Mouse (Mus musculus): ENCODE data around the gene Anxa7. TPM values are rescaled to one million over a fixed set of nuclear protein-coding genes. Genes with fewer than 3 reads are reported as not detected.
A peak's percentile ranks its signal among the peaks of the same experiment; 100 is the strongest.

Anxa7 gene
- total and polyA plus RNA-seq, 3 experiments = 33.6 to 107 (median 84.4) TPM

DNA sequence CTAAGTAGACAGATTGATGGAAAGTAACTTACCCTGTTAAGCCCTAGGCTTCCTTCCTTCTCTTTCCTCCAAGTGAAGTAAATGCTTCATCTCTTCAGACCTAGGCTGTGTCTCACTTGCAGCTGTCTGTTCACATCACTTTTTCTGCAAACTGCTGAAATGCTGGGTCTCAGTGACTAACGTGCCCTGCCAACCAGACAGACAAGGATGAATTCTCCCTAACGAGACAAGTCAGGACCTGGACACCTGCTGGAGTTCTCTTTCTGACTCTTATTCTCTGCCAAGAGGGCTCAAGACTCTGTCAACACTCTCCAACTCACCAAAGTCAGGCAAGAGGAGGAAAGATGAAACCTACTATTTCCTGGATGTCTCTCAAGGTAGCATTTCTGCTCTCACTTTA lies 16.7 kb upstream of the Anxa7 start, which contains the start of gene Mss51:
Mss51 (minus strand) TSS at position 299 of the 400 bp plus-strand sequence.
- H3K27me3 ChIP-seq (ENCODE audit: insufficient read depth, low read length) = no peaks in the 10 kb centered on the region

DNA sequence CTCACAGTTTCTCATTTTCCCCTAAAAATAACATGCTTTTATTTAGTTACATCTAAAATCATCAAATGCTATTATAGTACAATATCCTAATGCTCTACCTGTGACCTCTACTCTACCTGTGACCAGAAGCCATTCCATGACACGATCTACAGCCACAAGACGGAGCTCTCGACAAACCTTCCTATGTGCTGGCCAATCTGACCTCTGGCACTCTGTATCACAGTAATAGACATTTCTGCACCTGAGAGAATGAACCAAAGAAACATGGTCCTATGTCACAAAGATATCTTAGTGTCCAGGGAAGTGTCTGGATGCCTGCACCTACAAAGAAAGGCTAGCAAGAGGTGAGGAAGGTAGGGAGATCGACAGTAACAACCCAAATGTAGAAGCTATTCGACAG lies 6.1 kb upstream of the Anxa7 start:
- Histone ChIP-seq H3K4me3 (ENCODE audit: low read depth, low read length) (no peak overlapping the region), H3K4me1 (ENCODE audit: insufficient read depth, low read depth, low read length) (peaks cover 7% of the 10 kb centered on the region), H3K27me3 (ENCODE audit: insufficient read depth, low read length) (no peaks in the 10 kb centered on the region), H3K9me3 (replicated peaks) (no peaks in the 10 kb centered on the region), H3K36me3 (replicated peaks) (peaks cover 44% of the 10 kb centered on the region)
- no peak for ATAC-seq (ENCODE audit: extremely low read depth, insufficient number of reproducible peaks, low FRiP score, poor library complexity, severe bottlenecking)
- no peak for DNase-seq (ENCODE audit: low spot score)
- no peak for TF ChIP-seq CTCF (IDR thresholded peaks at IDR 0.05; ENCODE audit: low read depth, low read length)
- TF ChIP-seq GATA2 (IDR thresholded peaks at IDR 0.05; ENCODE audit: borderline replicate concordance, low read depth, low read length) = no peak
- TF ChIP-seq POLR2AphosphoS5 (IDR thresholded peaks at IDR 0.05; ENCODE audit: insufficient replicate concordance, low read depth, low read length) = no peak

More for the DNA sequence above, 16.7 kb upstream of the Anxa7 start, which contains the start of gene Mss51:
- H3K4me1 ChIP-seq (ENCODE audit: insufficient read depth, low read depth, low read length) = no peaks in the 10 kb centered on the region
- DNase-seq (ENCODE audit: low spot score) (no peak), ATAC-seq (ENCODE audit: extremely low read depth, insufficient number of reproducible peaks, low FRiP score, poor library complexity, severe bottlenecking) (no peak)
- H3K4me3 ChIP-seq (ENCODE audit: low read depth, low read length) = no peak within 1 kb of the TSS
- H3K36me3 ChIP-seq (replicated peaks) = peaks cover 52% of the 10 kb centered on the region
- H3K9me3 ChIP-seq (replicated peaks) = no peaks in the 10 kb centered on the region
- TF ChIP-seq CTCF (IDR thresholded peaks at IDR 0.05; ENCODE audit: low read depth, low read length) (no peak), TAL1 (conservative IDR thresholded peaks at IDR 0.05; ENCODE audit: low read depth, low read length) (no peak), GATA2 (IDR thresholded peaks at IDR 0.05; ENCODE audit: borderline replicate concordance, low read depth, low read length) (no peak), GATA1 (IDR thresholded peaks at IDR 0.05; ENCODE audit: borderline replicate concordance, low read length) (no peak), POLR2AphosphoS5 (IDR thresholded peaks at IDR 0.05; ENCODE audit: insufficient replicate concordance, low read depth, low read length) (no peak)

DNA sequence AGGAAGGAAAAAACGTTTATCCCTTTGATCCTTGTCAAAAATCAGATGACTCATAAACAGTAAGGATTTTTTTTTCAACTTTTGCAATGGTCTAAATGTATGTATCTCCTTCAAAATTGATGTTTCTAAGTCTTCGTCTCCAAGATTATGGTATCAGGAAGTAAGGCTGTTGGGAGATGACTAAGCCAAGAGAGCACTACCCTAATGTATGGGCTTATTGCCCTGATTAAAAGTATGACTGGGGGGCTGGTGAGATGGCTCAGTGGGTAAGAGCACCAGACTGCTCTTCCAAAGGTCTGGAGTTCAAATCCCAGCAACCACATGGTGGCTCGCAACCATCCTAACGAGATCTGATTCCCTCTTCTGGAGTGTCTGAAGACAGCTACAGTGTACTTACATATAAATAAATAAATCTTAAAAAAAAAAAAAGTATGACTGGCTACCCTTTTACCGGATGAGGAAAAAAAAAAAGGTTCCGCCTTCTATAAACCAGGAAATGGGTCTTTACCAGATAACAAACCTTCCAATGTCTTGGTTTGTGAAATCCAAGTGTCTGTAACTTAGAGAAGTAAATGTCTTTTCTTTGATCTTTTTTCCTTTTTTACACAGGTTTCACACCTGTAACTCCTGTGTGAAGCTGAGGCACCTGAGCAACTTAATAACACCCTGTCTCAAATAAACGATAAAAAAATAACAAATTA lies 2.3 kb upstream of the Anxa7 start:
- peaks cover 34% of the 10 kb centered on the region for H3K4me1 ChIP-seq (ENCODE audit: insufficient read depth, low read depth, low read length)
- no peaks in the 10 kb centered on the region for H3K27me3 ChIP-seq (ENCODE audit: insufficient read depth, low read length)
- no peak for TF ChIP-seq TAL1 (conservative IDR thresholded peaks at IDR 0.05; ENCODE audit: low read depth, low read length)
- TF ChIP-seq GATA2 (IDR thresholded peaks at IDR 0.05; ENCODE audit: borderline replicate concordance, low read depth, low read length) = no peak
- TF ChIP-seq CTCF (IDR thresholded peaks at IDR 0.05; ENCODE audit: low read depth, low read length) = no peak
- TF ChIP-seq GATA1 (IDR thresholded peaks at IDR 0.05; ENCODE audit: borderline replicate concordance, low read length) = no peak
- no peak for TF ChIP-seq POLR2AphosphoS5 (IDR thresholded peaks at IDR 0.05; ENCODE audit: insufficient replicate concordance, low read depth, low read length)
- H3K36me3 ChIP-seq (replicated peaks) = peaks cover 36% of the 10 kb centered on the region
- ATAC-seq (ENCODE audit: extremely low read depth, insufficient number of reproducible peaks, low FRiP score, poor library complexity, severe bottlenecking) = no peak
- no peak overlapping the region for H3K4me3 ChIP-seq (ENCODE audit: low read depth, low read length)
- DNase-seq (ENCODE audit: low spot score) = no peak
- no peaks in the 10 kb centered on the region for H3K9me3 ChIP-seq (replicated peaks)

- peak; percentile 58; the same call in 1 of the 2 replicates for ATAC-seq (ENCODE audit: extremely low read depth, insufficient number of reproducible peaks, low FRiP score, poor library complexity, severe bottlenecking)
Measured at GRCm38 (mm10) chr14:20481211-20481610, 1.3 kb upstream of the Anxa7 start.

DNA sequence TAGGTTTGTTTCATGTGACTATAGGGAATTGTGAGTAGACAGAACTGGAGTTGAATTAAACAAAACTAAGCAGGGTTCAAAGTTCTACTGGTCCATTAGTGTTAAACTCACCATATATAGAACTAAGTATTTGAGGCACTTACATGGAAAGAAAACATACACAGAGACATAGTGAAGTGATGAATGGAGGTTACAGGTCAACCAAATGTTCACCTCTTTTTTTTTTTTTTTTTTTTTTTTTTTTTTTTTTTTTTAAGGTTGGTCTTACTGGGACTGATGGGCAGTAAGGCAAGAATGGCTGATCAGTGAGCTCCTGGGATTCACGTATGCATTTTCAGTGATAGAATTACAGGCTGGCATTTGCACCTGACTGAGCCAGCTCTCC lies 254 bp upstream of the Anxa7 start:
- TF ChIP-seq CTCF (IDR thresholded peaks at IDR 0.05; ENCODE audit: low read depth, low read length) (no peak), GATA1 (IDR thresholded peaks at IDR 0.05; ENCODE audit: borderline replicate concordance, low read length) (no peak), TAL1 (conservative IDR thresholded peaks at IDR 0.05; ENCODE audit: low read depth, low read length) (no peak)
- peaks cover 37% of the 10 kb centered on the region for H3K4me1 ChIP-seq (ENCODE audit: insufficient read depth, low read depth, low read length)
- no peaks in the 10 kb centered on the region for H3K27me3 ChIP-seq (ENCODE audit: insufficient read depth, low read length)
- H3K9me3 ChIP-seq (replicated peaks) = no peaks in the 10 kb centered on the region
- ATAC-seq (ENCODE audit: extremely low read depth, insufficient number of reproducible peaks, low FRiP score, poor library complexity, severe bottlenecking) (no peak), DNase-seq (ENCODE audit: low spot score) (no peak)
- peak overlapping the region; percentile 84 for H3K4me3 ChIP-seq (ENCODE audit: low read depth, low read length)
- H3K36me3 ChIP-seq (replicated peaks) = peaks cover 43% of the 10 kb centered on the region

More at GRCm38 (mm10) chr14:20481211-20481610, 1.3 kb upstream of the Anxa7 start:
- H3K4me3 ChIP-seq (ENCODE audit: low read depth, low read length) = no peak overlapping the region; the same call in 1 of the 2 replicates
- H3K27me3 ChIP-seq (ENCODE audit: insufficient read depth, low read length) = no peaks in the 10 kb centered on the region
- TF ChIP-seq CTCF (IDR thresholded peaks at IDR 0.05; ENCODE audit: low read depth, low read length) = no peak
- no peak for TF ChIP-seq TAL1 (conservative IDR thresholded peaks at IDR 0.05; ENCODE audit: low read depth, low read length)
- no peak for TF ChIP-seq GATA1 (IDR thresholded peaks at IDR 0.05; ENCODE audit: borderline replicate concordance, low read length)
- TF ChIP-seq GATA2 (IDR thresholded peaks at IDR 0.05; ENCODE audit: borderline replicate concordance, low read depth, low read length) = no peak
- TF ChIP-seq POLR2AphosphoS5 (IDR thresholded peaks at IDR 0.05; ENCODE audit: insufficient replicate concordance, low read depth, low read length) = no peak
- DNase-seq (ENCODE audit: low spot score) = peak; percentile 43
- peaks cover 41% of the 10 kb centered on the region for H3K36me3 ChIP-seq (replicated peaks)
- H3K4me1 ChIP-seq (ENCODE audit: insufficient read depth, low read depth, low read length) = peaks cover 34% of the 10 kb centered on the region
- H3K9me3 ChIP-seq (replicated peaks) = no peaks in the 10 kb centered on the region

DNA sequence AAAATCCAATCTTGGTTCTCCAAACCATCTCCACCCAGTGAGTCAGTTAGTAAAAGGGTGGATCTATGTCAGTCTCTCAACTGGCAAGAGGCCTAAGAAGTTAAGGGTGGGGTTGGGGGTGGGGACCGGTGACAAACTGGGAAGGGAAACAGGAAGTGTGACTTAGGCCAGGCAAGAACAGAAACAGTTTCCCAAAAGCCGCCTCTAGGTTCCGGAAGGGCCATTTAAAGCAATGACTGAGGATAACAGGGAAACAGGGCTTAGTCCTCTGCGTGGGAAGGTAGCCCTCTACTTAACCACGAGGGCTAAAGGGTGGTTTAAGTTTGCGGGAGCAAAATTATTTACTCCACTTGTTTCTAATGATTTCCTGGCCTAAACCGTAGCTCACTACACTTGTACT lies 1.1 kb downstream of the Anxa7 start:
- ATAC-seq (ENCODE audit: extremely low read depth, insufficient number of reproducible peaks, low FRiP score, poor library complexity, severe bottlenecking) (peak; percentile 63), DNase-seq (ENCODE audit: low spot score) (peak; percentile 68)
- Histone ChIP-seq H3K27me3 (ENCODE audit: insufficient read depth, low read length) (no peaks in the 10 kb centered on the region), H3K9me3 (replicated peaks) (no peaks in the 10 kb centered on the region), H3K4me1 (ENCODE audit: insufficient read depth, low read depth, low read length) (peaks cover 37% of the 10 kb centered on the region), H3K4me3 (ENCODE audit: low read depth, low read length) (peak overlapping the region; percentile 84), H3K36me3 (replicated peaks) (peaks cover 37% of the 10 kb centered on the region)
- TF ChIP-seq GATA2 (IDR thresholded peaks at IDR 0.05; ENCODE audit: borderline replicate concordance, low read depth, low read length) = no peak
- TF ChIP-seq POLR2AphosphoS5 (IDR thresholded peaks at IDR 0.05; ENCODE audit: insufficient replicate concordance, low read depth, low read length) = no peak
- TF ChIP-seq TAL1 (conservative IDR thresholded peaks at IDR 0.05; ENCODE audit: low read depth, low read length) = no peak
- no peak for TF ChIP-seq GATA1 (IDR thresholded peaks at IDR 0.05; ENCODE audit: borderline replicate concordance, low read length)
- TF ChIP-seq CTCF (IDR thresholded peaks at IDR 0.05; ENCODE audit: low read depth, low read length) = no peak

Data from G1E (cell line).